Mouse (Mus musculus): Measurements from ENCODE around the gene Stambp. TPM values are rescaled to one million over a fixed set of nuclear protein-coding genes. Genes with fewer than 3 reads are reported as not detected.

Stambp gene
- total RNA-seq, 2 experiments from 2014 or later, result 11.9 to 13.8 TPM

GRCm38 (mm10) chr6:83571840-83572667 lies 475 bp downstream of the Stambp start:
- intact Hi-C loops (cut with DNase I), result no loop called here
- DNase-seq, result peak; percentile 86 to 87

- intact Hi-C loops (cut with DNase I), result loop anchor here (5.0 kb wide), 1 partner anchor 212 kb away; no protein-coding TSS in a partner anchor
- DNase-seq, result no peak
Measured at GRCm38 (mm10) chr6:83568901-83569862, 3.3 kb downstream of the Stambp start.

- DNase-seq, result no peak
- intact Hi-C loops (cut with DNase I), result no loop called here
Measured at GRCm38 (mm10) chr6:83555972-83556371, 16.6 kb downstream of the Stambp start.

GRCm38 (mm10) chr6:83548346-83548745 lies 24.2 kb downstream of the Stambp start:
- intact Hi-C loops (cut with DNase I), result no loop called here
- DNase-seq, result no peak

GRCm38 (mm10) chr6:83545778-83546177 lies 26.8 kb downstream of the Stambp start:
- DNase-seq, result no peak
- intact Hi-C loops (cut with DNase I), result no loop called here

GRCm38 (mm10) chr6:83541756-83542456 lies 30.6 kb downstream of the Stambp start:
- peak; percentile 14 to 28 for DNase-seq
- intact Hi-C loops (cut with DNase I), result no loop called here

- intact Hi-C loops (cut with DNase I), result no loop called here
- DNase-seq, result no peak
Measured at GRCm38 (mm10) chr6:83540017-83540416, 32.5 kb downstream of the Stambp start.

GRCm38 (mm10) chr6:83536795-83537059 lies 35.8 kb downstream of the Stambp start:
- no peak for DNase-seq
- intact Hi-C loops (cut with DNase I), result no loop called here

GRCm38 (mm10) chr6:83536028-83536794 lies 36.3 kb downstream of the Stambp start, which contains the start of gene Actg2:
Gene Actg2 (minus strand): TSS chr6:83536265.
- no peak for DNase-seq
- intact Hi-C loops (cut with DNase I), result no loop called here

GRCm38 (mm10) chr6:83532608-83533007 lies 39.9 kb downstream of the Stambp start:
- no peak for DNase-seq
- intact Hi-C loops (cut with DNase I), result no loop called here

- intact Hi-C loops (cut with DNase I), result no loop called here
- DNase-seq, result no peak
Measured at GRCm38 (mm10) chr6:83523194-83523593, 49.3 kb downstream of the Stambp start.

- DNase-seq, result no peak
- intact Hi-C loops (cut with DNase I), result no loop called here
Measured at GRCm38 (mm10) chr6:83521784-83522183, 50.7 kb downstream of the Stambp start.

GRCm38 (mm10) chr6:83518637-83519036 lies 53.9 kb downstream of the Stambp start:
- intact Hi-C loops (cut with DNase I), result no loop called here

GRCm38 (mm10) chr6:83515172-83515571 lies 57.4 kb downstream of the Stambp start:
- DNase-seq, result no peak
- intact Hi-C loops (cut with DNase I), result no loop called here

More at GRCm38 (mm10) chr6:83518637-83519036, 53.9 kb downstream of the Stambp start:
- no peak for DNase-seq

GRCm38 (mm10) chr6:83512495-83512894 lies 60.0 kb downstream of the Stambp start:
- intact Hi-C loops (cut with DNase I), result loop anchor here (1.0 kb wide), 1 partner anchor 156 kb away; no protein-coding TSS in a partner anchor
- peak; percentile 61 to 78 for DNase-seq

GRCm38 (mm10) chr6:83510210-83510609 lies 62.3 kb downstream of the Stambp start:
- no peak for DNase-seq
- intact Hi-C loops (cut with DNase I), result no loop called here

GRCm38 (mm10) chr6:83509442-83509841 lies 63.1 kb downstream of the Stambp start:
- intact Hi-C loops (cut with DNase I), result loop anchor here (1.0 kb wide), 1 partner anchor 52 kb away; no protein-coding TSS in a partner anchor
- no peak for DNase-seq

- DNase-seq, result no peak
- intact Hi-C loops (cut with DNase I), result loop anchor here (2.0 kb wide), 1 partner anchor 66 kb away; no protein-coding TSS in a partner anchor
Measured at GRCm38 (mm10) chr6:83507168-83507546, 65.4 kb downstream of the Stambp start.

GRCm38 (mm10) chr6:83506258-83507167 lies 66.0 kb downstream of the Stambp start, which contains the start of gene Dguok:
Gene Dguok (minus strand): TSS chr6:83506969.
- DNase-seq, result peak; percentile 95
- intact Hi-C loops (cut with DNase I), result loop anchor here (2.0 kb wide), 1 partner anchor 66 kb away; no protein-coding TSS in a partner anchor
